Mouse (Mus musculus) lung, adult 2 months (tissue): ENCODE data around the gene Gm37240. TPM values are rescaled to one million over a fixed set of nuclear protein-coding genes. Genes with fewer than 3 reads are reported as not detected.
A peak's percentile ranks its signal among the peaks of the same experiment; 100 is the strongest.

Source experiments
- DNase-seq: peaks from one replicate; pipeline ENCODE4 v3.0.0; 2022
- H3K4me1 ChIP-seq: fragments of 200-500 bp; 2 replicates; pipeline ENCODE4 v1.6.1; 2011; ENCODE audit warnings: low read length; ENCODE audit not compliant: control insufficient read depth, insufficient read depth
- H3K4me3 ChIP-seq: fragments of 200-500 bp; replicated peaks from 2 replicates; pipeline ENCODE3; 2011; ENCODE audit warnings: low read depth, mild to moderate bottlenecking, control low read depth, low read length; ENCODE audit errors: extremely low read depth
- CTCF ChIP-seq: fragments of 200-500 bp; IDR thresholded peaks from 2 replicates; pipeline ENCODE4 v1.5.1; 2011; ENCODE audit warnings: mild to moderate bottlenecking, low read length, control low read depth; ENCODE audit not compliant: insufficient read depth
- POLR2A ChIP-seq: fragments of 200-500 bp; IDR thresholded peaks from 2 replicates; pipeline ENCODE4 v1.6.1; 2011; ENCODE audit warnings: low read depth, mild to moderate bottlenecking, control low read depth, low read length, borderline replicate concordance; ENCODE audit errors: extremely low read depth
- WGBS: fragments of 180-500 bp; shearing (Covaris S2); methylation state at CpG from one replicate; pipeline ENCODE4 v1.1.7; 2018; 5-methylcytosine and 5-hydroxymethylcytosine counted together
- polyA plus RNA-seq: library from polyadenylated mRNA; depleted of rRNA; stranded (reverse); fragments of >200 nt; gene quantifications from 2 replicates; pipeline ENCODE4 v1.2.3, GENCODE M21; 2012

Gm37240 gene
- polyA plus RNA-seq, 1 experiment, result 16.9 TPM

- WGBS, result 80% methylated on average over 6 of the region's 6 CpGs
- DNase-seq, result no peak
- Histone ChIP-seq H3K4me3 (no peak overlapping the region), H3K4me1 (peaks cover 3% of the 10 kb centered on the region)
- no peak for TF ChIP-seq POLR2A
- TF ChIP-seq CTCF, result no peak
Measured at GRCm38 (mm10) chr3:84598756-84599155, 1288.6 kb downstream of the Gm37240 start.

- 59% methylated on average over 6 of the region's 6 CpGs for WGBS
- DNase-seq, result no peak
- Histone ChIP-seq H3K4me3 (no peak overlapping the region), H3K4me1 (peaks cover 3% of the 10 kb centered on the region)
- no peak for TF ChIP-seq POLR2A
- TF ChIP-seq CTCF, result no peak
Measured at GRCm38 (mm10) chr3:84597996-84598734, 1289.2 kb downstream of the Gm37240 start.

GRCm38 (mm10) chr3:84595677-84596234 lies 1291.6 kb downstream of the Gm37240 start:
- no peak for DNase-seq
- Histone ChIP-seq H3K4me3 (no peak overlapping the region), H3K4me1 (peaks cover 3% of the 10 kb centered on the region)
- TF ChIP-seq POLR2A (no peak), CTCF (no peak)
- WGBS, result 44% methylated on average over 5 of the region's 5 CpGs

DNA sequence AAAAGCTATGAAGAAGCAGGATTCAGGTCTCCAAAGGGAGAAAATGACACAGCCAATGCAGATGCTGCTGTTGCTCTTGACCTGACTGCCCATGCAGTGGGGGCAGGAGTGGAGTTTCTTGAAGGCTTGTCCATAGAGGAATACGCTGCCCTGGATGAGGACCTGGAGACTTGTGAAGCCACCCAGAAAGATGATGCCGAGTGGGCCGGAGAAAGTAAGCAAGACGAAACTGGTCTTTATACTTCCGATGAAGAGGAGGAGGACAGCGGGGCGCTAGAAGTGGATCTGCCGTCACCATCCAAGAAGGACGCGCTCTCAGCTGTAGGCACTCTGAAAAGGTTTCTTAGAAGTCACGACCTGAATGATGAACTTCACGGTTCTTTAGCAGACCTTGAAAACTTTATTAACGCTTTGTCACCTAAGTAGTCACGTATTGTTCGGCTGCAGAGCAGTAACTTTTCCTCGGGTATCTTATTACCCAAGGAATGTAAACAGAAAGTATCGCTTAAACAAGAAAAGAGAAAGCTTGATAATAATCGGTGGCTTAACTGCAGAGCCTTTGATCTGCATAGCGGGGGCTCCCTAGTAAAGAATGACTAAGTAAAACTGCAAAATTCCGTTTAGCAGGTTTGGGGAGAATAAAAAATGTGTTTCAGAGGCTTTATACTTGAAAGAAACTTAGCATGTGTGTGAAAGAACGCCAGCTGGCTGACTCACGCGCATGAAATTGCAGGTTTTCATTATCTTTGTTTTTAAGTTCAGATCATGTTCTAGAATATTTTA lies 1292.2 kb downstream of the Gm37240 start:
- no peak for TF ChIP-seq CTCF
- no peak for DNase-seq
- H3K4me3 ChIP-seq, result peak overlapping the region; percentile 62
- H3K4me1 ChIP-seq, result peaks cover 3% of the 10 kb centered on the region
- whole genome bisulfite sequencing, result 7% methylated on average over 23 of the region's 23 CpGs

DNA sequence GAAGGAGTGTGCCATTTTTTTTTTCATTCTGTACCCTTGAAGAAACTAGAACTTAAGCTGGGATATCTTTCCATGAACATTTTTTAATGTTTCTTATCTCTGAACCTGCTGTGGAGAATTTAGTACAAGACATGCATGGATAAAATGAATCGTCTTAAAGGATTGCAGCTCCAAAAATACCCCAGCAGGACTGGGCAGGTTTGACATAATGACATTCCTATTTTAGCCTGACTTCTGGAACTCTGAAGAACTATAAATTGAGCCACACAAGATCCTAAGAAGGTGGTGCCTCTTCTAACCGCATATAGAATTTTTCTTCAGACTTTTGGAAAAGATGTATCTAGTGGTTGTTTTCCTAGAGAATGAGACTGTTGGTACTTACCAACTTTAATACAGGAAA lies 1294.0 kb downstream of the Gm37240 start, which contains the start of gene Tigd4:
TSS of gene Tigd4 (plus strand) at position 301 of the 400 bp plus-strand sequence.
- TF ChIP-seq POLR2A, result no peak
- TF ChIP-seq CTCF, result no peak
- no peak for DNase-seq
- Histone ChIP-seq H3K4me1 (peaks cover 3% of the 10 kb centered on the region), H3K4me3 (no peak within 1 kb of the TSS)
- 84% methylated on average over 2 of the region's 2 CpGs for WGBS

- TF ChIP-seq POLR2A, result no peak
- TF ChIP-seq CTCF, result no peak
- Histone ChIP-seq H3K4me1 (no peaks in the 10 kb centered on the region), H3K4me3 (no peak overlapping the region)
- WGBS, result 36% methylated on average over 5 of the region's 5 CpGs
- no peak for DNase-seq
Measured at GRCm38 (mm10) chr3:84586736-84587135, 1300.6 kb downstream of the Gm37240 start.

- Histone ChIP-seq H3K4me3 (peak overlapping the region; percentile 95), H3K4me1 (no peaks in the 10 kb centered on the region; the same call in 1 of the 2 replicates)
- WGBS, result under 1% methylated on average over 27 of the region's 27 CpGs
- DNase-seq, result no peak
- TF ChIP-seq POLR2A, result no peak; the same call in 1 of the 2 replicates
- no peak for TF ChIP-seq CTCF
Measured at GRCm38 (mm10) chr3:84582913-84583276, 1304.4 kb downstream of the Gm37240 start.

GRCm38 (mm10) chr3:84582023-84582912 lies 1305.0 kb downstream of the Gm37240 start, which contains the start of gene Arfip1:
Gene Arfip1 (minus strand): TSS chr3:84582625.
- peak; percentile 97 for DNase-seq
- Histone ChIP-seq H3K4me3 (peak within 1 kb of the TSS; percentile 95), H3K4me1 (no peaks in the 10 kb centered on the region; the same call in 1 of the 2 replicates)
- TF ChIP-seq CTCF (no peak), POLR2A (peak; percentile 68)
- under 1% methylated on average over 70 of the region's 70 CpGs for WGBS

DNA sequence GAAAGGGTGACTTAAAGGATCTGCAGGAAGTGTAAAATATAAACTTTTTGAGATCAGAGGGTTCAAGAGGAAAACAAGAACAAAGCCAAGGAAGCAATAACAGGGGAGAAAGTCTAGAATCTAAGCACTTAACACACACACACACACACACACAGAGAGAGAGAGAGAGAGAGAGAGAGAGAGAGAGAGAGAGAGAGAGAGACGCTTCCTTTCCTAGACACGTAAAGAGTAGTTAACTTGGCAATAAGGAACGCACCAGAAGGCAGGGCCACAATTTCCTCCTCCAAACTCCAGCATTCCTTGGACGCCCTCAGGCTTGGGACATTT lies 1305.7 kb downstream of the Gm37240 start:
- DNase-seq, result no peak
- 0% methylated on average over 4 of the region's 4 CpGs for WGBS
- Histone ChIP-seq H3K4me1 (no peaks in the 10 kb centered on the region; the same call in 1 of the 2 replicates), H3K4me3 (peak overlapping the region; percentile 95)
- no peak; the same call in 1 of the 2 replicates for TF ChIP-seq POLR2A
- TF ChIP-seq CTCF, result no peak
